Mouse (Mus musculus) activated CD4-positive, CD25-positive, alpha-beta regulatory T cell (primary cell): ENCODE results near the gene Hdhd5. TPM values are rescaled to one million over a fixed set of nuclear protein-coding genes. Genes with fewer than 3 reads are reported as not detected.

Experiments used
- polyA plus RNA-seq, 2 experiments: library from polyadenylated mRNA; unstranded; fragments of 100-300 nt; shearing (Covaris generic); gene quantifications; one replicate each; pipeline ENCODE4 v1.2.1; 2017

Gene Hdhd5
- 100 to 1,000 TPM in 1 of 2 experiments, 10 to 100 TPM in 1; 82.4 to 102 TPM for polyA plus RNA-seq

GRCm38 (mm10) chr6:120531020-120531965 is at the start of gene Hdhd5:
Gene Hdhd5 (minus strand): TSS chr6:120531319.

GRCm38 (mm10) chr6:120493374-120494181 is 37.5 kb downstream of the Hdhd5 start, which contains the start of gene Tmem121b:
Gene Tmem121b (minus strand): TSS chr6:120493807.

GRCm38 (mm10) chr6:120463086-120463871 is 67.8 kb downstream of the Hdhd5 start, which contains the start of gene Il17ra:
Gene Il17ra (plus strand): TSS chr6:120463247.

Other genes starting within 250 kb of the Hdhd5 start
- not detected for gene D330020A13Rik, start 237.0 kb downstream of the Hdhd5 start, polyA plus RNA-seq
- gene B4galnt3, start 236.8 kb downstream of the Hdhd5 start, polyA plus RNA-seq, result under 1 TPM in 1 of 2 experiments, not detected in 1; 0.10 TPM
- gene Kdm5a, start 167.2 kb downstream of the Hdhd5 start, polyA plus RNA-seq, result 10 to 100 TPM; 91.0 to 92.7 TPM
- 10 to 100 TPM in 1 of 2 experiments, 1 to 10 TPM in 1; 6.5 to 13.2 TPM for gene Ccdc77, start 166.9 kb downstream of the Hdhd5 start, polyA plus RNA-seq
- 100 to 1,000 TPM; 111 to 130 TPM for gene Il17ra, start 68.1 kb downstream of the Hdhd5 start, polyA plus RNA-seq
- 1 to 10 TPM; 1.7 to 2.3 TPM for gene Tmem121b, start 37.5 kb downstream of the Hdhd5 start, polyA plus RNA-seq
- gene Cecr2, start 135.1 kb upstream of the Hdhd5 start, polyA plus RNA-seq, result 1 to 10 TPM in 1 of 2 experiments, under 1 TPM in 1; 0.27 to 1.1 TPM
- not detected for gene Slc25a18, start 242.3 kb upstream of the Hdhd5 start, polyA plus RNA-seq